ENCODE assay signal across 8 mouse cellular contexts in the genomic region with DNA sequence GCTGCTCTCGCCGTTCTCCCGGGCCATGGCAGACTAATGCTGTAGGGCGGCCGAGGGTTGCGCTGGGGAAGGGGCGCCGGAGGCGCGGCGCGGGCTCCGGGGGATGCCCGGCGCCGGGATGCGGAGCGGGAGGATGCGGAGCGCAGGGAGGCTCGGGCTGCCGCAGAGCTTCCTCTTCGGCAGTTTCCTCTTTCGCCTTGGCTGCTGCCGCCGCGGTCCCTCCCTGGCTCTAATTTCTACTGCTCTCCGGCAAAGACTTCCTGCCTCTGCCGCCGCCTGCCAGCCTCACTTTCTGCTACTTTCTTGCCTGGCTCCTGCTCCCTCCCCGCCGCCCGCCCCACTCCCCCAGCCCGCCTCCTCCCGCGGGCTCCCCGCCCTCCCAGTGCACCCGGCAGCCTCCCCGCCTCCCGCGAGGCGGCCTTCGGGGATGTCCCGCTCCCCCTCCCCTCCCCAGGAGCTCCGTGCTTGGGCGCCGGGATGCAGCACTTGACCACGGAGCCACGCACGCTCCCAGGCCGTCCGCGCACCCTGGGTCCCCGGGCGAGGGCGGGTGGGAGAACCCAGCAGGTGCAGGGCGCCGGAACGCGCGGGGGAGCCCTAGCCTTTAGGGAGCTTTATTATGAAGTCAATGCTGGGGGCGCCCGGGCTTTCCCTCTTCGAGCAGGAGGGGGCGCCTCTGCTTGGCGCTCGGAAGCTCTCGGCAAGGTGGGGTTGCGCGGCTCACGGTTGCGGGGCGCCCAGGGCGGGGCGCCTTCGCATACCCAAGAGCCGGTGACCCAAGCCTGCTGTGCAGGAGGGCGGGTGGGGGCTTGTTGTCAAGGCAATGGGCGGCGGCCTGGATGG. TPM values are rescaled to one million over a fixed set of nuclear protein-coding genes. Genes with fewer than 3 reads are reported as not detected.
A peak's percentile ranks its signal among the peaks of the same experiment; 100 is the strongest.
DNase-seq lines count a peak whose midpoint lies in the region; ATAC-seq lines count a peak whose summit lies in the region.

A gene (minus strand): TSS at position 305 of the 843 bp plus-strand sequence.

- no peaks in the 10 kb centered on the region for H3K27me3 ChIP-seq in hindbrain, embryonic 15.5 days

- H3K9ac ChIP-seq in hindbrain, embryonic 15.5 days: peak within 1 kb of the TSS; percentile 66

- H3K27ac ChIP-seq in hindbrain, embryonic 15.5 days (replicated peaks): peak within 1 kb of the TSS; percentile 75

- H3K4me2 ChIP-seq in hindbrain, embryonic 15.5 days: peak within 1 kb of the TSS; percentile 98

- H3K4me3 ChIP-seq in hindbrain, embryonic 15.5 days: peak within 1 kb of the TSS; percentile 75

- no peaks in the 10 kb centered on the region for H3K9me3 ChIP-seq in hindbrain, embryonic 15.5 days

- H3K4me1 ChIP-seq in hindbrain, embryonic 15.5 days (replicated peaks): peaks cover 24% of the 10 kb centered on the region

- under 1% methylated on average over 59 of the region's 80 CpGs for WGBS in hindbrain, embryonic 15.5 days

- DNase-seq in NIH3T3 (ENCODE audit: low read depth): peak; percentile 55
- DNase-seq in cerebellum, postnatal 10 days: peak; percentile 81 to 83
- DNase-seq in frontal cortex, postnatal 36 days (ENCODE audit: low spot score in 2 of 2): peak; percentile 83 to 86
- peak; percentile 70 to 82 for DNase-seq in left cerebral cortex, adult 18-20 months (ENCODE audit: low spot score in 2 of 2)
- DNase-seq in lung, postnatal 4 days: peak; percentile 80 to 84
- peak; percentile 86 for DNase-seq in retina, postnatal 1 day
- DNase-seq in thymus, postnatal 4 days: peak; percentile 96

- no peaks in the 10 kb centered on the region for H3K36me3 ChIP-seq in hindbrain, embryonic 15.5 days

- peak; percentile 84 for ATAC-seq in hindbrain, embryonic 15.5 days (ENCODE audit: low FRiP score, low read depth)

RNA-seq across cellular contexts. Expression of the gene that starts here (rescaled TPM):
- polyA plus RNA-seq in hindbrain, embryonic 15.5 days (2015; fragmentation: Nextera tagmentation; extraction: Ambion mirVana): 6.5 and 7.4 TPM in 2 replicates
- total RNA-seq in left cerebral cortex, adult 18-20 months (2021): 100 to 1,000 TPM; 118 to 141 TPM

Comparison
In these comparisons a context has a peak if more than half of its experiments do, and no peak if none do; other contexts are left out.
1. Peak in every context shown above with its lines: DNase-seq, ATAC-seq, H3K4me3 ChIP-seq and H3K27ac ChIP-seq.